Mouse (Mus musculus): ENCODE results near the gene Artn. TPM values are rescaled to one million over a fixed set of nuclear protein-coding genes. Genes with fewer than 3 reads are reported as not detected.

Artn gene
- polyA plus RNA-seq, 1 experiment from 2014 or later = 3.2 TPM

- Histone ChIP-seq H3K4me2 (replicated peaks; ENCODE audit: low read depth, low read length) (no peak overlapping the region), H3K4me3 (ENCODE audit: low read depth, low read length) (no peak overlapping the region), H3K36me3 (ENCODE audit: insufficient read depth, low read length) (peaks cover 31% of the 10 kb centered on the region), H3K4me1 (ENCODE audit: insufficient read depth, low read depth, low read length) (peaks cover 7% of the 10 kb centered on the region; the same call in 1 of the 2 replicates), H3K9ac (replicated peaks; ENCODE audit: low read depth) (no peak overlapping the region), H3K9me3 (ENCODE audit: low read length) (no peaks in the 10 kb centered on the region), H3K27ac (ENCODE audit: low read length) (no peak overlapping the region), H3K27me3 (replicated peaks; ENCODE audit: insufficient read depth, low read length) (no peaks in the 10 kb centered on the region)
- 88% methylated on average over 10 of the region's 10 CpGs for WGBS
- ATAC-seq (no peak), DNase-seq (ENCODE audit: low spot score) (no peak)
- TF ChIP-seq CTCF (IDR thresholded peaks at IDR 0.05) (no peak), EP300 (IDR thresholded peaks at IDR 0.05) (no peak)
Measured at GRCm38 (mm10) chr4:117904094-117904493, 25.5 kb downstream of the Artn start.

GRCm38 (mm10) chr4:117898111-117898510, 31.5 kb downstream of the Artn start:
- WGBS = 49% methylated on average over 3 of the region's 3 CpGs
- peaks cover 28% of the 10 kb centered on the region for H3K36me3 ChIP-seq (ENCODE audit: insufficient read depth, low read length)
- H3K4me2 ChIP-seq (replicated peaks; ENCODE audit: low read depth, low read length) = no peak overlapping the region

GRCm38 (mm10) chr4:117896031-117896430, 33.5 kb downstream of the Artn start:
- Histone ChIP-seq H3K27ac (ENCODE audit: low read length) (no peak overlapping the region), H3K4me1 (ENCODE audit: insufficient read depth, low read depth, low read length) (no peaks in the 10 kb centered on the region; the same call in 1 of the 2 replicates), H3K4me2 (replicated peaks; ENCODE audit: low read depth, low read length) (no peak overlapping the region), H3K36me3 (ENCODE audit: insufficient read depth, low read length) (peaks cover 16% of the 10 kb centered on the region), H3K9me3 (ENCODE audit: low read length) (no peaks in the 10 kb centered on the region), H3K27me3 (replicated peaks; ENCODE audit: insufficient read depth, low read length) (no peaks in the 10 kb centered on the region), H3K9ac (replicated peaks; ENCODE audit: low read depth) (no peak overlapping the region), H3K4me3 (ENCODE audit: low read depth, low read length) (no peak overlapping the region)
- TF ChIP-seq CTCF (IDR thresholded peaks at IDR 0.05) (no peak), EP300 (IDR thresholded peaks at IDR 0.05) (no peak)
- ATAC-seq (no peak), DNase-seq (ENCODE audit: low spot score) (no peak)
- 92% methylated on average over 6 of the region's 6 CpGs for WGBS

More at GRCm38 (mm10) chr4:117898111-117898510, 31.5 kb downstream of the Artn start:
- no peak overlapping the region for H3K27ac ChIP-seq (ENCODE audit: low read length)
- H3K27me3 ChIP-seq (replicated peaks; ENCODE audit: insufficient read depth, low read length) = no peaks in the 10 kb centered on the region
- H3K9me3 ChIP-seq (ENCODE audit: low read length) = no peaks in the 10 kb centered on the region
- no peak overlapping the region for H3K4me3 ChIP-seq (ENCODE audit: low read depth, low read length)
- DNase-seq (ENCODE audit: low spot score) (peak; percentile 81), ATAC-seq (peak; percentile 90)
- H3K4me1 ChIP-seq (ENCODE audit: insufficient read depth, low read depth, low read length) = no peaks in the 10 kb centered on the region
- no peak overlapping the region for H3K9ac ChIP-seq (replicated peaks; ENCODE audit: low read depth)
- TF ChIP-seq CTCF (IDR thresholded peaks at IDR 0.05) (no peak), EP300 (IDR thresholded peaks at IDR 0.05) (peak; percentile 86)

- H3K27me3 ChIP-seq (replicated peaks; ENCODE audit: insufficient read depth, low read length) = no peaks in the 10 kb centered on the region
- no peak overlapping the region for H3K27ac ChIP-seq (ENCODE audit: low read length)
- no peak overlapping the region for H3K4me2 ChIP-seq (replicated peaks; ENCODE audit: low read depth, low read length)
- no peak overlapping the region for H3K4me3 ChIP-seq (ENCODE audit: low read depth, low read length)
- peaks cover 12% of the 10 kb centered on the region for H3K36me3 ChIP-seq (ENCODE audit: insufficient read depth, low read length)
- WGBS = 78% methylated on average over 7 of the region's 7 CpGs
- H3K9me3 ChIP-seq (ENCODE audit: low read length) = no peaks in the 10 kb centered on the region
- H3K4me1 ChIP-seq (ENCODE audit: insufficient read depth, low read depth, low read length) = no peaks in the 10 kb centered on the region; the same call in 1 of the 2 replicates
- DNase-seq (ENCODE audit: low spot score) = no peak
- TF ChIP-seq CTCF (IDR thresholded peaks at IDR 0.05) (no peak), EP300 (IDR thresholded peaks at IDR 0.05) (no peak)
- ATAC-seq = no peak
- no peak overlapping the region for H3K9ac ChIP-seq (replicated peaks; ENCODE audit: low read depth)
Measured at GRCm38 (mm10) chr4:117895339-117895738, 34.2 kb downstream of the Artn start.

- ATAC-seq = no peak
- H3K36me3 ChIP-seq (ENCODE audit: insufficient read depth, low read length) = peaks cover 10% of the 10 kb centered on the region
Measured at GRCm38 (mm10) chr4:117894601-117895000, 35.0 kb downstream of the Artn start.

GRCm38 (mm10) chr4:117893376-117893775, 36.2 kb downstream of the Artn start:
- H3K27me3 ChIP-seq (replicated peaks; ENCODE audit: insufficient read depth, low read length) = no peaks in the 10 kb centered on the region
- H3K4me2 ChIP-seq (replicated peaks; ENCODE audit: low read depth, low read length) = no peak overlapping the region
- DNase-seq (ENCODE audit: low spot score) = peak; percentile 40
- WGBS = 18% methylated on average over 9 of the region's 9 CpGs
- TF ChIP-seq CTCF (IDR thresholded peaks at IDR 0.05) (no peak), EP300 (IDR thresholded peaks at IDR 0.05) (no peak)
- H3K9me3 ChIP-seq (ENCODE audit: low read length) = no peaks in the 10 kb centered on the region
- H3K36me3 ChIP-seq (ENCODE audit: insufficient read depth, low read length) = no peaks in the 10 kb centered on the region; the same call in 1 of the 2 replicates
- no peak overlapping the region for H3K27ac ChIP-seq (ENCODE audit: low read length)
- no peak overlapping the region for H3K4me3 ChIP-seq (ENCODE audit: low read depth, low read length)
- ATAC-seq = no peak
- no peaks in the 10 kb centered on the region; the same call in 1 of the 2 replicates for H3K4me1 ChIP-seq (ENCODE audit: insufficient read depth, low read depth, low read length)
- H3K9ac ChIP-seq (replicated peaks; ENCODE audit: low read depth) = no peak overlapping the region

More at GRCm38 (mm10) chr4:117894601-117895000, 35.0 kb downstream of the Artn start:
- TF ChIP-seq CTCF (IDR thresholded peaks at IDR 0.05) = no peak
- no peak for TF ChIP-seq EP300 (IDR thresholded peaks at IDR 0.05)
- Histone ChIP-seq H3K27me3 (replicated peaks; ENCODE audit: insufficient read depth, low read length) (no peaks in the 10 kb centered on the region), H3K27ac (ENCODE audit: low read length) (no peak overlapping the region), H3K4me3 (ENCODE audit: low read depth, low read length) (no peak overlapping the region), H3K9me3 (ENCODE audit: low read length) (no peaks in the 10 kb centered on the region), H3K4me1 (ENCODE audit: insufficient read depth, low read depth, low read length) (no peaks in the 10 kb centered on the region; the same call in 1 of the 2 replicates), H3K9ac (replicated peaks; ENCODE audit: low read depth) (no peak overlapping the region), H3K4me2 (replicated peaks; ENCODE audit: low read depth, low read length) (no peak overlapping the region)
- 81% methylated on average over 8 of the region's 8 CpGs for WGBS
- no peak for DNase-seq (ENCODE audit: low spot score)
